Mouse (Mus musculus) midbrain, embryonic 16.5 days (tissue): Measurements from ENCODE around the gene Akr1b10. TPM values are rescaled to one million over a fixed set of nuclear protein-coding genes. Genes with fewer than 3 reads are reported as not detected.
"Not testable (repeated sequence)": the region's sequence is repeated elsewhere in the genome, so short reads cannot be mapped to it uniquely, and the experiment has no call there.

Experiments used
- ATAC-seq: fragments of 200-750 bp; cut with Nextera tagmentation; 2 replicates; pipeline ENCODE4 v1.8.0; 2017; ENCODE audit warnings: moderate TSS enrichment
- H3K27ac ChIP-seq: fragments of 300-500 bp; sonication (generic); 2 replicates; pipeline ENCODE4 v1.5.1; 2014; ENCODE audit warnings: mild to moderate bottlenecking, low read length, mixed read lengths
- H3K27me3 ChIP-seq: fragments of 300-500 bp; sonication (generic); 2 replicates; pipeline ENCODE4 v1.6.1; 2014; ENCODE audit warnings: low read depth, low read length, mixed read lengths; ENCODE audit not compliant: control insufficient read depth, insufficient read depth
- H3K36me3 ChIP-seq: fragments of 300-500 bp; sonication (generic); 2 replicates; pipeline ENCODE4 v1.6.1; 2014; ENCODE audit warnings: mild to moderate bottlenecking, low read length, moderate library complexity, mixed read lengths; ENCODE audit not compliant: control insufficient read depth, insufficient read depth
- H3K4me1 ChIP-seq: fragments of 300-500 bp; sonication (generic); 2 replicates; pipeline ENCODE4 v1.6.1; 2014; ENCODE audit warnings: mild to moderate bottlenecking, low read length, mixed read lengths; ENCODE audit not compliant: control insufficient read depth, insufficient read depth
- H3K4me2 ChIP-seq: fragments of 300-500 bp; sonication (generic); 2 replicates; pipeline ENCODE4 v1.6.1; 2014; ENCODE audit warnings: mild to moderate bottlenecking, low read length, mixed read lengths
- H3K4me3 ChIP-seq: fragments of 300-500 bp; sonication (generic); 2 replicates; pipeline ENCODE4 v1.5.1; 2014; ENCODE audit warnings: low read depth, mild to moderate bottlenecking, low read length, moderate library complexity, mixed read lengths
- H3K9ac ChIP-seq: fragments of 300-500 bp; sonication (generic); 2 replicates; pipeline ENCODE4 v1.6.1; 2014; ENCODE audit warnings: low read depth, low read length, mixed read lengths
- H3K9me3 ChIP-seq: fragments of 300-500 bp; sonication (generic); replicated peaks from 2 replicates; pipeline ENCODE4 v1.6.1; 2014; ENCODE audit warnings: mild to moderate bottlenecking, low read length, mixed read lengths; ENCODE audit not compliant: control insufficient read depth, poor library complexity, severe bottlenecking
- WGBS: fragments of 180-500 bp; shearing (Covaris S2); extraction: QIAGEN DNeasy Blood & Tissue Kit; methylation state at CpG from one replicate; pipeline ENCODE4 v1.1.7; 2014; 5-methylcytosine and 5-hydroxymethylcytosine counted together
- polyA plus RNA-seq: library from polyadenylated mRNA; unstranded; fragments of >200 nt; fragmentation: Nextera tagmentation; extraction: Ambion mirVana; gene quantifications from 2 replicates; pipeline ENCODE4 v1.2.1, GENCODE M21; 2015

Gene Akr1b10
- polyA plus RNA-seq, 1 experiment from 2014 or later = 11.9 TPM

- Histone ChIP-seq H3K4me2 (no peak overlapping the region), H3K36me3 (no peaks in the 10 kb centered on the region), H3K27ac (no peak overlapping the region), H3K4me3 (no peak overlapping the region), H3K9me3 (no peaks in the 10 kb centered on the region), H3K9ac (no peak overlapping the region), H3K4me1 (peaks cover 4% of the 10 kb centered on the region; the same call in 1 of the 2 replicates), H3K27me3 (no peaks in the 10 kb centered on the region)
- 85% methylated on average over 12 of the region's 12 CpGs for WGBS
- no peak for ATAC-seq
Measured at GRCm38 (mm10) chr6:34350037-34350699, 33.9 kb upstream of the Akr1b10 start.

- not testable (repeated sequence) for H3K27ac ChIP-seq, H3K36me3 ChIP-seq, H3K9ac ChIP-seq, H3K4me1 ChIP-seq, H3K4me2 ChIP-seq, H3K27me3 ChIP-seq, H3K9me3 ChIP-seq, ATAC-seq, H3K4me3 ChIP-seq
- 49% methylated on average over 8 of the region's 10 CpGs for WGBS
Measured at GRCm38 (mm10) chr6:34351481-34351880, 32.5 kb upstream of the Akr1b10 start.

- Histone ChIP-seq H3K4me3 (no peak overlapping the region), H3K27me3 (no peaks in the 10 kb centered on the region), H3K27ac (no peak overlapping the region), H3K4me1 (peaks cover 4% of the 10 kb centered on the region; the same call in 1 of the 2 replicates), H3K4me2 (no peak overlapping the region), H3K9me3 (no peaks in the 10 kb centered on the region), H3K9ac (no peak overlapping the region), H3K36me3 (no peaks in the 10 kb centered on the region)
- ATAC-seq = no peak
- 94% methylated on average over 3 of the region's 3 CpGs for WGBS
Measured at GRCm38 (mm10) chr6:34352401-34352800, 31.6 kb upstream of the Akr1b10 start.

GRCm38 (mm10) chr6:34353658-34354353 is 30.2 kb upstream of the Akr1b10 start, which contains the start of gene Akr1b8:
TSS of gene Akr1b8 (plus strand) at chr6:34354119.
- 12% methylated on average over 16 of the region's 16 CpGs for WGBS
- no peak for ATAC-seq
- H3K9me3 ChIP-seq = no peaks in the 10 kb centered on the region
- H3K27ac ChIP-seq = no peak within 1 kb of the TSS
- peaks cover 4% of the 10 kb centered on the region; the same call in 1 of the 2 replicates for H3K4me1 ChIP-seq
- no peaks in the 10 kb centered on the region for H3K27me3 ChIP-seq
- peak within 1 kb of the TSS; percentile 42 for H3K4me2 ChIP-seq
- H3K4me3 ChIP-seq = peak within 1 kb of the TSS; percentile 12; the same call in 1 of the 2 replicates
- H3K36me3 ChIP-seq = no peaks in the 10 kb centered on the region
- H3K9ac ChIP-seq = no peak within 1 kb of the TSS

GRCm38 (mm10) chr6:34354354-34355348 is 29.4 kb upstream of the Akr1b10 start:
- Histone ChIP-seq H3K9me3 (no peaks in the 10 kb centered on the region), H3K36me3 (no peaks in the 10 kb centered on the region), H3K4me3 (no peak overlapping the region), H3K27me3 (no peaks in the 10 kb centered on the region), H3K27ac (no peak overlapping the region), H3K4me2 (no peak overlapping the region; the same call in 1 of the 2 replicates), H3K9ac (no peak overlapping the region), H3K4me1 (peaks cover 4% of the 10 kb centered on the region; the same call in 1 of the 2 replicates)
- 81% methylated on average over 8 of the region's 8 CpGs for WGBS
- no peak for ATAC-seq

- Histone ChIP-seq H3K4me1 (peaks cover 4% of the 10 kb centered on the region; the same call in 1 of the 2 replicates), H3K4me2 (no peak overlapping the region), H3K36me3 (no peaks in the 10 kb centered on the region), H3K9ac (no peak overlapping the region), H3K4me3 (no peak overlapping the region), H3K27ac (no peak overlapping the region), H3K9me3 (no peaks in the 10 kb centered on the region), H3K27me3 (no peaks in the 10 kb centered on the region)
- no peak for ATAC-seq
- 84% methylated on average over 6 of the region's 6 CpGs for WGBS
Measured at GRCm38 (mm10) chr6:34355349-34355747, 28.7 kb upstream of the Akr1b10 start.

GRCm38 (mm10) chr6:34355841-34356240 is 28.2 kb upstream of the Akr1b10 start:
- Histone ChIP-seq H3K9me3 (no peaks in the 10 kb centered on the region), H3K4me3 (no peak overlapping the region), H3K4me1 (peaks cover 4% of the 10 kb centered on the region; the same call in 1 of the 2 replicates), H3K27me3 (no peaks in the 10 kb centered on the region), H3K9ac (no peak overlapping the region), H3K36me3 (no peaks in the 10 kb centered on the region), H3K4me2 (no peak overlapping the region), H3K27ac (no peak overlapping the region)
- WGBS = 89% methylated on average over 9 of the region's 9 CpGs
- no peak for ATAC-seq

GRCm38 (mm10) chr6:34364217-34365136 is 19.5 kb upstream of the Akr1b10 start:
- Histone ChIP-seq H3K4me2 (no peak overlapping the region), H3K27me3 (no peaks in the 10 kb centered on the region), H3K36me3 (no peaks in the 10 kb centered on the region), H3K9ac (no peak overlapping the region), H3K4me3 (no peak overlapping the region), H3K9me3 (no peaks in the 10 kb centered on the region), H3K4me1 (0 out of 2 replicates have a peak, but pooled peaks cover 2% of the 10 kb centered on the region), H3K27ac (no peak overlapping the region)
- ATAC-seq = no peak
- WGBS = 85% methylated on average over 12 of the region's 12 CpGs
